Mouse (Mus musculus) lung, postnatal 4 days (tissue): ENCODE results near the gene Cfl2.
"Not testable (repeated sequence)": the region's sequence is repeated elsewhere in the genome, so short reads cannot be mapped to it uniquely, and the experiment has no call there.

Experiments
- DNase-seq, 2 experiments: peaks; one replicate each; pipeline ENCODE4 v3.0.0; 2021

Gene Cfl2

DNA sequence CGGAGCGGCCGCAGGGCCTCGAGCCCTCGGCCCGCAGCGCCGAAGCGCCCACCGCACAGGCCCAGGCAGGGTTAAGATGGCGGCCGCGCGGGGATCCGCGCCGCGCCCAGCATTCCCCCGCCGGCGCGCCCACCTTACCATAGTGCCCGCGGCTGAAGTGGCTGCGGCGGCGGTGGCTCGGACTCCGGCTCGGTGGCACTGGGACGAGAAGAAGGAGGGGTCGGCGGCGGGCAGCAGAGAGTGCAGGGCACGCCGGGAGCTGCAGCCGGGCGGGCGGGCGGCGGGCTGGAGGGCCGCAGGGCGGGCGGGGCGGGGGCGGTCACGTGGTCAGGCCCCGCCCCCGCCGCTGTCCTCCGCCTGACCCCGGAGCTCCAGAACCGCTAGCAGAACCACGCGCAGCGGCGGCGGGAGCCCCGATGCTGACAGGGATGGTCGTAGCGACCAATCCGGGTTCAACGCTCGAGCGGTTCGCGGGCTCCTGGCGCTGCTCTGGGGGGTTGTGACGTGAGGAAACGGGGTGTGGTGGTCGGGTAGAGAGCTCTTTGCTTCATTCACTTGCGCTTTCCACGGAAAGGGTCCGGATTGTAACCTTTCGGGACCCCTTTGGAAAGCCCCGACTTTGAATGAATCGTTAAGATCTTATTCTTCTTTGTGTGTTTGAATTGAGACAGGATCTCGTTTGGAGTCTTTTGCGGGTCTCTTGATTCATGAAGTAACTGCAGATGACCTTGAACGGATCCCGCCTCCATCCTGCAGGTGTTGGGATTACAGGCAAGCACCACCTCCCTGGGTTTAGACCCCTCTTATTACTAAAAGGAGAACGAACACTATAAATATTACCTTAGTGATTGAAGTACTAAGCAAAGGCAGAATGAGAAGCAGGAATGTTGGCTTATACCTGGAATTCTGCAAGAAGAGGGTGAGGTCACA, at the start of gene Cfl2:
Gene Cfl2 (minus strand): TSS at position 272 of the 930 bp plus-strand sequence.
- peak; percentile 86 to 92 for DNase-seq

DNA sequence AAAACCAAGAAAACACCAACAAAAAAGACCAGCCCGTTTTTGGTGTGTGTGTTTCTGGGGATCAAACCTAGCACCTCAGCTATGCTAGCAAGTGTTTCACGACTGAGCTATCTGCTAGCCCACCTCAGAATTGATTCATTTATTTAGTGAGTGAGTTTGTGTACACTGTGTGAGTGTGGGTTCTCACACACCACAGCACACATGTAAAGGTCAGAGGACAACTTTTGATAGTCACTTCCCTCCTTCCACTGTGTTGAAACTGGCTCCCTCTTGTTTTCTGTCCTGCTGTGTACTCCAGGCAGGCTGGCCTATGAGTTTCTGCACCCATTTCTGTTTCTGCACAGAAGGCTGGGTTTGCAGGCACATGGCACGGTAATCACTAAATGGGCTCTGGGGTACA, 47.7 kb upstream of the Cfl2 start:
- DNase-seq: no peak

DNA sequence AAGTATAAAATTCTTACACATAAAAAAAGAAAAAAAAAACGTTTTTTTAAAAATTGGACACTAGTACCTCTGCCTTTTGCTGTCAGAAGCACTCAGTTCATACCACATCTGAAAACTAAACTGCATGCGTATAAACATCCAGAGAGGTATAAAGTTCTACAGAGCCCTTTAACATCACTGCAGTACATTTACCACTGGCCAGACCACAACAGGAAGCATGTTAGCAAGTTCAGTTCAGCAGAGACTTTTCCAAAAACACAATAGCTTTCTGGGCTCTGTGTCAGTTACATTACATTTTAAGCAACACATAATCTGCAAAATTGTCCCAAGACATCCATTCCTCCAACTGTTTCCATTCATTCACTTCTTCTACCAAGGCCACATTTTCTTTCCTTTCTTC, 29.9 kb upstream of the Cfl2 start:
- not testable (repeated sequence) for DNase-seq

DNA sequence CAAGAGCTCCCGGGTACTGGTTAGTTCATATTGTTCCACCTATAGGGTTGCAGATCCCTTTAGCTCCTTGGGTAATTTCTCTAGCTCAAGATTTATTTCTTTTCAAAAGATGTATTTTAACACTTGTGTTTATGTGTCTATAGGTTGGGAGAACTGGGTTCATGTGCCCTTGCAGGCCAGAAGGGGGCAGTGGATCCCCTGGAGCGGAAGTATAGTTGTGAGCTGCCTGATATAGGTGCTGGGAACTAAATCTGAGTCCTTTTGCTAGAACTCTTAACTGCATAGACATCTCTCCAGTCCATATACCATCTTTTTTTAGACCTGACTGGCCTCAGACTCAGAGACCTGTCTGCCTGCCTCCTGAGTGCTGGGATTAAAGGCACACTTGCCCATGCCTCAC, 27.7 kb upstream of the Cfl2 start:
- DNase-seq: no peak

DNA sequence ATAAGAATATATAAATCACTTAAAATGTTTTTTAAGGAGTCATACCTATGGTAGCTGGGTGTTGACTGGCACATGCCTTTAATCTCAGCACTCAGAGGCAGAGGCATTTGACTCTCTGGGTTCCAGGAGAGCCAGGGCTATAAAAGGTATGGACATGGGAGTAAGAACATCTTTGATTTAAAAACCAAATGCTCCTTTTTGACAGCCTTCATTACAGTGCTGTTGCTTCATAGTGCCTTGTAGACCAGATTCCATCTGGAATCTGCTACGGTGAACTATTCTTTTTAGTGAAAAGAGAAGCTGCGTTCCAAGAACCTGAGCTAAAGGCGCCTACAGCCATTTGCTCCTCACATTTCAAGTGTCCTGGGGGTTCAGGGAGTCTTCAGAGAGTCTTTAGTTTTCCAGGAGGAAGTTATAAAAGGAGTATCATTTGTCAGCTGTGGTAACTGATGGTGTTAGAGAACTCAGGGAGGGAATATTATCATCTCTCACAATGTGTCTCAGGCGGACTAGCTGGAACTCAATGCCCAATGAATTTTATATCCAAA, 25.0 kb upstream of the Cfl2 start:
- no peak for DNase-seq

DNA sequence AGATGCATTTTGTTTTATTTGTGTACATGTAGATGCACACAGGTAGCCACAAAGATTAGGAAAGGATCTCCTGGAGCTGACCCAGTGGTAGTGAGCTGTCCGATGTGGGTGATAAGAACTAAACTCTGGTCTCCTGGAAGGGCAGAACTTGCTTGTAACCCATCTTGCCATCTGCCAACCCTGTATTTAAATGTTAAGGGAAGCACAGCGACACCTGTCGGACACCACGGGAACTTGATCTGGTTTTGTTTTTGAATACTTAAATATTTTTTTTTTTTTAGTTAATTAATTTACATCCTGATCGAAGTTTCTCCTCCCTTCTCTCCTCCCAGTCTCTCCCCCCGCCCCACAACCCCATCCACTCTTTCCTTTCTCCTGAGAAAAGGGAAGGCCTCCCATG, 17.0 kb upstream of the Cfl2 start:
- peak; percentile 44 to 69 for DNase-seq

DNA sequence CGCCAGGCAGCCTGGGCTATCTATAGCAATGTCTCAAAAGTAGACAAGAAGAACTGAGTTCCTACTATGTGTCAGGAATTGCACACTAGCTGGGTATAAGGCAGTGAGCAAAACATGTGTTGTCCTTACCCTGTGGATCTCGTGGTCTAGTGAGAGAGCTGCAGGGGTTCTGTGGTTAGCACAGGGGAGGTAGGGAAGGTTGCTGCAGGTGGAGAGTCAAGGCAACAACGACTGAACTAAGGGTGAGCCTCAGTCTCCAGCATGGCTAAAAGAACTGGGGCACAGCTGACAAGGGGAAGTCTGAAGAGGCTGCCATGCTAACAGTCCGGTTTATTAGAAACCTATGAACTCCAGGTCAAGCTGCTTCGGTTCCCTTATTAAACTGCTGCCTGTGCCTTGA, 16.5 kb upstream of the Cfl2 start:
- DNase-seq: no peak

DNA sequence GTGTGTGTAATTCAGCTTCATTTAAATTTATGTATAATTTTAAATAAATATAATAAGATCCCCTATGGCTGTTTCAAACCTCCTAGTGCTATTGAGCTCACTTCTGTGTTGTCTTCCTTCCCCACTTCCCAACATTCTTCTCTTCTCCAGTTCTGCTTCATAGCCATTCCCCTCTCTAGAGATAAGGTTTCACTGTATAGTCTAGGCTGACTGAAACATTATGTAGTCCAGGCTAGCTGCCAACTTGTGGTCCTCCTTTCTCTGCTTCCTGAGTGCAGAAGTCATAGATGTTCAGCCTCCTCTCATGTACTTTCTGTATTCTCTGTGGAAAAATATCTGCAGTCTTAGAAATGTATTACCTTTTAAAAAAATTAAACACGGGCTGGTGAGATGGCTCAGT, 15.2 kb upstream of the Cfl2 start:
- no peak for DNase-seq

DNA sequence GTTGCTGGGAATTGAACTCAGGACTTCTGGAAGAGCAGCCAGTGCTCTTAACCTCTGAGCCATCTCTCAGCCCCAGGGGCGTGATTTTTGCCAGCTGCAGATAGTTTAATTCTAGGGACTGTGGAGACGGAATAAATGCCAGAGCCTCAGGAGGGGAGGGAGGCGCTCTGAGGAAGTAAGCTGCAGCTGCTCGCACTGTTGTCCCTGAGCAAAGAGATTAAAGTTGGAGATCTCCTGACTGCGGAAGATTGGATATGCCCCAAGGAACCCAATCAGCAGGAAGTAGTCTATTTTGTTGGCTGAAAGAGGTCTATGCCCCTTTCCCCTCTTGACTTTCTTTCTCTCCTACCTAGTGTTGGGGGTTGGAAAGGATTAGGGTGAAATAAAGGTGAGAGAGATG, 14.2 kb upstream of the Cfl2 start:
- no peak for DNase-seq

DNA sequence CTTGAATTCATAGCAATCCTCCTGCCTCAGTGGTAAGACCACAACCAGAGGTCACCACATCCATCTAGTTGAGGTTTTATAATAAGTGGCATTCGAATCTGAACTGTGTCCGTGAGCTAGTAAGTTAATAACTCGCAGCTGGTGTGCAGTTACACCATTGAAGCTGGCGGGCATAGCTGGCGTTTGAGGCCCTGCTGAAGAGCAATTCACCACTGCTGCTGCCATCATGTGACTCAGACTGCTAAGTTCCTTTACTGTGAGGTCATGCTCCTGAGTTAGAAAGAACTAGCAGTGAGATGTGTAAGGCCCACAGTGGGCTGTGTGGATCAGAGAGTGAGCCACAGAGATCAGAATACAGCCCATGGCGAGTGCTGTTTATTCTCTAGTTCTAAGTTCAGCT, 12.0 kb upstream of the Cfl2 start:
- DNase-seq: peak; percentile 24 to 53

DNA sequence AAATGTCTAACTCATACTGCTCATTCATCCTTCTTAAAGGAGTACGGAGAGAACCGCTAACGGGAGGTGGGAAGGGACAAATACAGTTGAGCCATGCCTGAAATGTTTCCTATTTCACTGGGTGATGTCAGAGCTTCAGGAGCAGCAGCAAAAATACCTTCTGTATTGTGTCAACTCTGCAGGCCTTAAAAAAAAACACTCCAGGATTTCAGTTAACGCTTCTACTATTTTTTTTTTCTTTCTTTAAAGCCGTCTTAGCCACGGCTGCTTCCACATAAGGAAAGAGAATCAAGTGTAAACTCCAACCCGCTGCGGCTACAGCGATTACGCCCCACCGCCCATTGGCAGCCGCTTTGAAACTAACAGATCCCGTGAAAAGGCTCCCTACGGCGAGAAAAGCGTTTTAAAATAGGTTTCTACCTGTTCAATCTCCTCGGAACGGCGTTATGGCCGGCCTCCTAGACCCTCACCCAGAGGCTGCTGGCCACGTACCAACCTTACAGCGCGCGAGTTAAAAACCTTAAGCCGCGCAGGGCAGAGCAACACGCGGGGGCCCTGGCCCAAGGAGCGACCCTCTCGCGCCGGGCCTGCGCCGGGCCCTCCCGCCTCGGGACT, 579 bp downstream of the Cfl2 start:
- peak in 1 of 2 experiments; percentile 46 for DNase-seq

DNA sequence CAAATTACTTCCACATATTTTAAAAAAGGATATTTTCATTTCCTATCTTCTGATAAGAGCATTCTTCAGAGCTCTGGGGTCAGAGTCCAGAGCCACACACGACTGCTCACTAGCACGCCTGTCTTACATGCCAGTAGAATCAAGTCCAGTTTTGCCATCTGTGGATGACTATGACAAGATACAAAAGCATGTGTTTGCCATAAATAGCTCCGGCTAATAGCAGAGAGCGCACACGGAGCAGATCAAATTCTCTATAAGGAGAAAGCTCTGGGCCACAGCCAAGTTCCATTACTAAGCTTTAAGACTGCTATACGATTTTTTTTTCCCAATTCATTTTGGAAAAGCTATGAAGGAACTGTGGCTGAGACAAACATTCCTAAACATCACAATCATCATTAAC, 3.1 kb downstream of the Cfl2 start:
- DNase-seq: no peak

DNA sequence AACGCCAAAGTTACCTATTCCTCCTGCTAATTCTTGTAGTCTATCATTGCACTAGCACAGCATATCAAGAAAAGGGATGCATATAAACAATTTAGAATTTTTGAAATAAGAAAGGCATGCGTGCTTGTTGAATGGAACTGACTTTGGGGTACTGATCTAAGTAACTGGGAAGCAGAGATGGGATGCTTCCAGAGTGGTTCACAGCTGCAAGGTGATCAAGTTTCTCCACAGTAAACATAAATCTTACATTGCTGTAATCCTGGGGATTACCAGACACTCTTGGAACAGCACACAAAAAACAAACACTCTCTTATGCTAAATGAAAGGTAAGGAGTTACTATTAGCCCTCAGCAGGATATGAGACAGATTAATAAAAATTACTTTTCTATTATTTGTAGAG, 12.1 kb downstream of the Cfl2 start:
- DNase-seq: no peak

DNA sequence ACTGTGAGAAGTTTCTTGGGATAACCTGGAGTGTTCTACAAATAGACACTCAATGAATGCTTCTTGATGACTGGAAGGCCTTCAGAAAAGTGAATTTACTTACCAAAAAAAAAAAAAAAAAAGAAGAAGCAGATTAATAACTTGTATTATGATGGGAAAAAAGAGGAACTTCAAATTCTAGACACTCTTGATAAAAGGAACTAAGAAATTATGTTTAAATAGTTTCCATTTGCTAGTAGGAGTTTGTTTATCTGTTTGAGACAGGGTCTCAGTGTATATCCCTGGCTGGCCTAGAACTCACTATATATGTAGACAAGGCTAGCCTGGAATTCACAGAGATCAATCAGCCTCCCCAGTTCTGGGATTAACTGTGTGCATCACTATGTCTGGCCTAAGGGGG, 18.3 kb downstream of the Cfl2 start:
- no peak for DNase-seq

DNA sequence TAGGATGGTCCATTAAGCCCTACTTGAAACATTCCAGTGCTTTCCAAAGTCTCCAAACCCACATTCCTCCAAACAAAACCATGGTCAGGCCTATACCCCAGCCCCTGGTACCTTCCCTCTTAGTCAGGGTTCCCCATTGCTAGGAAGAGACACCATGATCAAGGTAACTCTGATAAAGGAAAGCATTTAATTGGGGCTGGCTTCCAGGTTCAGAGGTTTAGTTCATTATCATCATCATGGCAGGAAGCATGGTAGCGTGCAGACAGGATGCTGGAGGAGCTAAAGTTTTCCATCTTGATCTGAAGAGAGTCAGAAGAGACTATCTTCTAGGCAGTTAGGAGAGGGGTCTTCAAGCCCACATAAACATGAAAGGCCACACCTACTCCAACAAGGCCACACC, 21.1 kb downstream of the Cfl2 start:
- no peak for DNase-seq

DNA sequence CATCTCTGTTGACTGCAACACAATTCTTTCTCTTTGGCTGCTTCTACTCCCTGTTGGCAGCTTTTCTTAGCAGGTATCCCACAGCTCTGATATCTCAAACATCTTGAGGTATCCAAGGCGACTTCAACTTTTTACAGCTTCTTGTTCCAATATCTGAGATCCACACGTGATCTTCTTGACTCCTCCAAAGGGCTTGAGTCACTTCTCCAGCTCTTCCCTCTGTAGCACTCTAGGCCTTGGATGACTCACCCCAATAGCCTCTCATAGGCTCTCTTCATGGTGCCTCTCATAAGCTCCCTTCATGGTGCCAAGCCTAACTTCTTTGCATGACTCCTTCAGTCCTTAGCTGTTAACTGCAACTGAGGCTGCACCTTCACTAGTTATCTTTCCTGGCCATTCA, 22.9 kb downstream of the Cfl2 start:
- DNase-seq: no peak

DNA sequence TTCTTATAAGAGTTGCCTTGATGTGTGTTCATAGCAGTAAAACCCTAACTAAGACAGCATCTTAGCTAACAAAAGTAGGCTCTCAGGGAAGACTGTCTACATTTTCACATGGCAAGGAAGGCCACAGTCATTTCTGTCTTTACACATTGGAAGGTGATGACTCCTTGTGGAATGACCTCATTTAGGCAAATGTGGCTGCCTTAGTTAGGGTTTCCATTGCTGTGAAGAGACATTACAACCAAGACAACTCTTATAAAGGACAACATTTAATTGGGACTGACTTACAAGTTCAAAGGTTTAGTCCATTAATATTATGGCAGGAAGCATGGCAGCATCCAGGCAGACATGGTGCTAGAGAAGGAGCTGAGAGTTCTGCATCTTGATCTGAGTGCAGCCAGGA, 23.7 kb downstream of the Cfl2 start:
- no peak for DNase-seq

DNA sequence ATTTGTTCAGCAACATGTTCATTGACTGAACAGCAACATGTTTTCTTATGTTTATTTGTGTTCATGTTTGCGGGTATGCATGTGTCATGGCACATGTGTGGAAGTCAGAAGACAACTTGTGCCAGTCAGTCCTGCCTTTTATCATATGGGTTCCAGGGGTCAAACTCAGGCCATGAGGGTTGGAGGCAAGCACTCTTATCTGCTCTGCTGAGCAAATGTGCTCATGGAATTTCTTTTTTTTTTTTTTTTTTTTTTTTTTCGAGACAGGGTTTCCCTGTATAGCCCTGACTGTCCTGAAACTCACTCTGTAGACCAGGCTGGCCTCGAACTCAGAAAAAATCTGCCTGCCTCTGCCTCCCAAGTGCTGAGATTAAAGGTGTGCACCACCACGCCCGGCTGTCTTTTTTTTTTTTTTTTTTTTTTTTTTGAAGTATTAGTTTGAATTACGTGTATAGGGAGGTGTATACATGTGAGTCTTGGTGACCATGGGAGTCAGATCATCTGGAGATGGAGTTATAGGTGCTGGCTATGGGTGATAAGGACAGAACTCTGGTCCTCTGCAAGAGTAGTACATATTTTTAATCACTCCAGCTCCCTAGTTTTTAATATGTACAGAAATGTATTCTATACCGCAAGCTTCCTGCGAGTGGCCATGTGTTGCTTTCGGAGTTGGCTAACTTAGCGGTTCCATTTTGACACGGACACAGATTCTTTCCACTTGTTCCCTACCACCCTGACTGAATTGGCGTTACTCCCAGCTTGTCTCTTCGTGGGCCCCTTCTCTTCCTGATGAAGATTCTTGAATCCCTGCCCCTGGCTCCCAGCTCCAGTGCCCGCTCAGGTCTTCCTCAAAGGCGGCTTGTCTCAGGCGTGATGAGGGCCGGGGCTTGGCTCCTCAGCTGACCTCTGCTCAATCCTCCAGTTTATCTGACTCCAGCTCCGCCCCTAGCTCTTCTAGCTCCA, 26.8 kb downstream of the Cfl2 start:
- peak; percentile 6 to 27 for DNase-seq

DNA sequence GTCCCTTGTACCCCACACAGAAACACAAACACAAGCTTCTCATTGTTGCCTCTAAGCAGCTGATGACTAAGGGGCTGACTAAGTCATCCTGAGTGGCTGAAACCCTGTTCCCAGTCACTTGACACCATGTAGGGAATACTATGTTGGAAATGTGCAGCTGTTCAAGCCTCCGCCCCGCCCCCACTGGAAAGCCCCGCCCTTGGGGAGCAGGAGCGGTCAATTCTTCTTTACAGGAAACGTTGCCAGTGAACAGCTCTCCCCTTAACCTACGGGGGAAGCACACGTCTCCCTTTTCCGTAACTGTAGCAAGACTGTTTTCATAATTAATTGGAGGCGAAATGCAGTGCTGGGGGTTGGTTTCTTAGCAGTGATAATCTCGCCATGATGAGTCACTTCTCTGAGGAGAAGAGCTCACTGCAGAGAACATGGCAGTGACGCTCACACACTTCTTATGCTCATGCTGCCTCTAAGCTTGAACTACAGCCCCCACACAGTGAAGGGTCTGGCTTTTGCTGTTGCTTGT, 27.7 kb downstream of the Cfl2 start:
- peak; percentile 85 to 88 for DNase-seq

DNA sequence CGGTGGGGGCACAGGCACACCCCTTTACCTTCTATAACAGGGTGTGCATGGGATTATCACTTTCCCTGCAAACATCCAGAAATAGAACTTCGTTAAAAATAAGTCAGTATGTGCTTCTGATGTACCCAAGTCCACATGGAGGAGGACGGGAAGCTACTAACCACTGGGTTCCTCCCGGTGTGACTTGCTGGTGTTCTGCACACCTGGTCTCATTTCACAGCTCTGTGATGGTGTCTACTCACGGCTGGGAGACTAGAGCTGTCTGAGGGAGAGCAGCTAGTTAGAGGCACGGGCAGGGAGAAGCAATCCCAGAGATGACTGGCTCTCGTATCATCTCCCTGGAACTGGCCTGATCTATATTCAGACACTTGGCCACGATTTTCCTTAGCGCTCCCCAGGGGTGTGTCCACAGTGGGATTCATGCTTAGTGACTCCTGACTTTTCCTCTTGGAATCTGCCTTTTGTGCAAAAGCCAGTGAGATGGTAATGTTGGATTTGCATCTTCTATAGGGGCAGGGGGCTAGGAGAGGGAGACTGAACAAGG, 28.7 kb downstream of the Cfl2 start:
- DNase-seq: no peak

DNA sequence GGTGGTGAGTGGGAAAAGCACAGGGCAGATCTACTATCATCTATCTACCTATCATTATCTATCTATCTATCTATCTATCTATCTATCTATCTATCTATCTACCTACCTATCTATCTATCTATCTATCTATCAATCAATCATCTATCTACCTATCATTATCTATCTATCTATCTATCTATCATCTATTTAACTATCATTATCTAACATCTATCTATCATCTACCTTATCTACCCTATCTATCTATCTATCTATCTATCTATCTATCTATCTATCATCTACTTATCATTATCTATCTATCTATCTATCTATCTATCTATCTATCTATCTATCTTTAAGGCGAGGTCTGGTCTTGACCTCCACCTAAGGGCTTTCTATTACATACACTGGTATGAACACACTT, 30.8 kb downstream of the Cfl2 start:
- not testable (repeated sequence) for DNase-seq

DNA sequence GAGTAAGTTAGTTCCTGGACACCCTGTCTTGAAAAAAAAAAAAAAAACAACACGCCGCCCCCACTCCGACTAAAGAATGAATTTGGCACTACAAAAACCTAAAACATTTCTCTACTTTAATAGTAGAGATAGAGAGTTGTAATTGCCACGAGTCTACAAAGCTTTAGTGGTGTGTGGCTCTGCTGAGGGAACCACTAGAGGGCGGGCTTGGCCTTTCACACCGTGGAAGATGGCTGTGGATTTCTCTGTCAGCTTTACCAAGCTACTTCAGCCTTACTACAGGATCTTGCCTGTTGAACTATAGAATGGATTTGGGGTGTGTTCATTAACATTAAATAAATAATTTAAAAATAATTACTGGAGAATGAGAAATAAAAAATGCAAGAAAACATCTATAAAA, 32.1 kb downstream of the Cfl2 start:
- DNase-seq: peak; percentile 78 to 86
